In the genomic region with DNA sequence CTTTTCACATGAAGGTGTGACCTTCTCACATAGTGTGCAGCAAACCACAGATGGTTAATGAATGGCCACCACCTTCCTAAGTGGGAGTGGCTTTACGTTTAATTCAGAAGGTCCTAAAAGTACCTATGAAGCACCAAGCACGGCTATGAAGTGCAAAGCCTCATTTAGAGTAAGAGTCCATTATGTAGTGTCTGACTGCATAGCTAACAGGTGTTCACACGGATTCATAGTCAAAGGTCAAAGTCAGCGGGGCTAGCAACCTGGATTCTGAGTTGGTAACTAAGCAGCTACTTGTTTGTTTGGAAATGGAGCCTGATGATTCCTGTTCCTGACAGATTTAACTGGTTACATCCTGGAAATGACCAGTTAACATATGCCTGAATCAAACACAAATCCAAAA, we compare ENCODE assay signal across 29 mouse cellular contexts. TPM values are rescaled to one million over a fixed set of nuclear protein-coding genes. Genes with fewer than 3 reads are reported as not detected.
DNase-seq lines count a peak whose midpoint lies in the region; ATAC-seq and TF ChIP-seq lines count a peak whose summit lies in the region.
"Had no signal": no experiment of that assay in that cellular context is flagged by ENCODE, and none has a peak within 500 bp of the region (broad histone marks: within the 10 kb centered on the region; RNA-seq: fewer than 3 reads in every experiment).

No protein-coding gene starts in this region.

- H3K4me1 ChIP-seq in kidney, postnatal 0 days (replicated peaks; ENCODE audit: insufficient read depth, low read length): no peaks in the 10 kb centered on the region
- peaks cover 39% of the 10 kb centered on the region for H3K4me1 ChIP-seq in limb, embryonic 10.5 days
- H3K4me1 ChIP-seq: hindbrain, embryonic 13.5 days had no signal

- H3K27me3 ChIP-seq in kidney, postnatal 0 days (ENCODE audit: insufficient read depth, low read length): no peaks in the 10 kb centered on the region
- H3K27me3 ChIP-seq in limb, embryonic 10.5 days (ENCODE audit: low read depth, poor library complexity, severe bottlenecking): no peaks in the 10 kb centered on the region
- H3K27me3 ChIP-seq: CH12.LX; forebrain, embryonic 13.5 days; hindbrain, embryonic 13.5 days; liver, embryonic 13.5 days had no signal

- H3K4me3 ChIP-seq in kidney, postnatal 0 days (replicated peaks; ENCODE audit: low read depth, low read length): no peak overlapping the region
- H3K4me3 ChIP-seq in limb, embryonic 10.5 days: no peak overlapping the region
- H3K4me3 ChIP-seq: forebrain, embryonic 13.5 days; hindbrain, embryonic 13.5 days; liver, embryonic 13.5 days had no signal

- DNase-seq in embryo, embryonic 10.5 days (ENCODE audit: low spot score): peak; percentile 10
- DNase-seq in embryo, embryonic 11 days: no peak
- peak; percentile 14 for DNase-seq in kidney, postnatal 0 days (ENCODE audit: low spot score)
- no peak for DNase-seq in kidney, adult 18-20 months
- peak; percentile 40 for DNase-seq in forelimb bud, embryonic 11.5 days (ENCODE audit: low read depth, low spot score)
- no peak for DNase-seq in limb, embryonic 10.5 days (ENCODE audit: low spot score)
- DNase-seq in heart, postnatal 25 days (ENCODE audit: low spot score): no peak
- DNase-seq: adrenal gland, adult 2 months; adrenal gland, postnatal 36 days; cerebellum, adult 18-20 months; cerebellum, postnatal 10 days; gastrocnemius, postnatal 25 days; heart, adult 18-20 months; heart, postnatal 4 days; layer of hippocampus, postnatal 36 days; liver, embryonic 13.5 days; lung, embryonic 14.5 days; lung, postnatal 14 days; midbrain, embryonic 14.5 days had no signal

- TF ChIP-seq CTCF in kidney, postnatal 0 days (IDR thresholded peaks at IDR 0.05; ENCODE audit: low read depth): no peak

- intact Hi-C loops in heart, postnatal 25 days (cut with DNase I): no loop called here

- H3K36me3 ChIP-seq in kidney, postnatal 0 days (ENCODE audit: insufficient read depth, low read length): no peaks in the 10 kb centered on the region
- H3K36me3 ChIP-seq in limb, embryonic 10.5 days: peaks cover 43% of the 10 kb centered on the region

- WGBS in kidney, postnatal 0 days: 43% methylated on average over 4 of the region's 4 CpGs
- WGBS in limb, embryonic 10.5 days: 68% methylated on average over 4 of the region's 4 CpGs

- H3K4me2 ChIP-seq in kidney, postnatal 0 days (ENCODE audit: low read length): no peak overlapping the region
- H3K4me2 ChIP-seq: forebrain, embryonic 13.5 days; heart, embryonic 11.5 days; hindbrain, embryonic 13.5 days; liver, embryonic 13.5 days; lung, embryonic 14.5 days had no signal

- ATAC-seq in kidney, postnatal 0 days (replicated peaks; ENCODE audit: low FRiP score, low read depth): peak; percentile 85
- ATAC-seq: activated CD4-positive, CD25-positive, alpha-beta regulatory T cell, adult 4 months had no signal

- H3K9ac ChIP-seq in kidney, postnatal 0 days (ENCODE audit: low read depth, low read length): no peak overlapping the region
- H3K9ac ChIP-seq: forebrain, embryonic 13.5 days; hindbrain, embryonic 13.5 days; liver, embryonic 13.5 days; lung, embryonic 14.5 days had no signal

- no peak overlapping the region for H3K27ac ChIP-seq in kidney, postnatal 0 days
- H3K27ac ChIP-seq in limb, embryonic 10.5 days: 0 out of 2 replicates have a peak overlapping the region, but pooled peaks have one; percentile 25
- H3K27ac ChIP-seq: forebrain, embryonic 13.5 days; hindbrain, embryonic 13.5 days; liver, embryonic 13.5 days had no signal

- no peaks in the 10 kb centered on the region for H3K9me3 ChIP-seq in kidney, postnatal 0 days (replicated peaks; ENCODE audit: low read length)
- H3K9me3 ChIP-seq in limb, embryonic 10.5 days (replicated peaks): no peaks in the 10 kb centered on the region
- H3K9me3 ChIP-seq: forebrain, embryonic 13.5 days; hindbrain, embryonic 13.5 days; liver, embryonic 13.5 days had no signal

RNA-seq across cellular contexts. Expression of a gene that starts 4.0 kb away (rescaled TPM):
- 0.41 and 0.66 TPM in 2 replicates for polyA plus RNA-seq in kidney, postnatal 0 days (2015; fragmentation: Nextera tagmentation; extraction: Ambion mirVana)
- 0.98 and 1.4 TPM in 2 replicates for polyA plus RNA-seq in limb, embryonic 10.5 days (2016; fragmentation: Nextera tagmentation; extraction: Ambion mirVana)
- total RNA-seq in heart, postnatal 25 days (2021): not detected
- total RNA-seq: adrenal gland, adult 2 months; adrenal gland, postnatal 36 days; CH12.LX; common myeloid progenitor, adult 5-6 weeks; gastrocnemius, adult 18-20 months; gastrocnemius, postnatal 25 days; heart, adult 18-20 months; heart, postnatal 4 days; layer of hippocampus, postnatal 36 days; left cerebral cortex, postnatal 10 days; monocyte, adult 5-6 weeks had no signal
- polyA plus RNA-seq: adrenal gland, adult 2 months; brain, embryonic 14.5 days had no signal

RNA-seq across cellular contexts. Expression of a gene that starts 52.8 kb away (rescaled TPM):
- polyA plus RNA-seq in kidney, postnatal 0 days (2015; fragmentation: Nextera tagmentation; extraction: Ambion mirVana): 16.5 and 17.9 TPM in 2 replicates
- 28.0 and 30.8 TPM in 2 replicates for polyA plus RNA-seq in limb, embryonic 10.5 days (2016; fragmentation: Nextera tagmentation; extraction: Ambion mirVana)
- under 1 TPM; 0.61 to 0.96 TPM for total RNA-seq in heart, postnatal 25 days (2021)

RNA-seq across cellular contexts. Expression of a gene that starts 53.0 kb away (rescaled TPM):
- polyA plus RNA-seq in kidney, postnatal 0 days (2015; fragmentation: Nextera tagmentation; extraction: Ambion mirVana): 22.3 and 23.5 TPM in 2 replicates
- polyA plus RNA-seq in limb, embryonic 10.5 days (2016; fragmentation: Nextera tagmentation; extraction: Ambion mirVana): 33.5 and 37.7 TPM in 2 replicates
- total RNA-seq in heart, postnatal 25 days (2021): 10 to 100 TPM in 1 of 2 experiments, 1 to 10 TPM in 1; 8.0 to 10.3 TPM

Comparison
In these comparisons a context has a peak if more than half of its experiments do, and no peak if none do; other contexts are left out.
1. DNase-seq: peak in embryo, embryonic 10.5 days (single experiment), kidney, postnatal 0 days (single experiment) and forelimb bud, embryonic 11.5 days (single experiment); none in embryo, embryonic 11 days (single experiment), kidney, adult 18-20 months (single experiment), limb, embryonic 10.5 days (single experiment) and heart, postnatal 25 days (single experiment).